Mouse (Mus musculus): Measurements from ENCODE around the gene Hoxb6.

Gene Hoxb6

GRCm38 (mm10) chr11:96269869-96270268 is 22.4 kb upstream of the Hoxb6 start:
- DNase-seq (ENCODE audit: low spot score in 2 of 2), result no peak

GRCm38 (mm10) chr11:96270996-96271540 is 21.2 kb upstream of the Hoxb6 start, which contains the start of gene Hoxb9:
Gene Hoxb9 (plus strand): TSS chr11:96271457.
- peak in 1 of 2 experiments; percentile 58 for DNase-seq (ENCODE audit: low spot score in 2 of 2)

- DNase-seq (ENCODE audit: low spot score in 2 of 2), result no peak
Measured at GRCm38 (mm10) chr11:96271541-96272011, 20.7 kb upstream of the Hoxb6 start.

- no peak for DNase-seq (ENCODE audit: low spot score in 2 of 2)
Measured at GRCm38 (mm10) chr11:96272024-96272921, 20.0 kb upstream of the Hoxb6 start.

- DNase-seq (ENCODE audit: low spot score in 2 of 2), result no peak
Measured at GRCm38 (mm10) chr11:96274428-96274827, 17.8 kb upstream of the Hoxb6 start.

- DNase-seq (ENCODE audit: low spot score in 2 of 2), result no peak
Measured at GRCm38 (mm10) chr11:96275896-96276295, 16.4 kb upstream of the Hoxb6 start.

GRCm38 (mm10) chr11:96277151-96278044 is 14.9 kb upstream of the Hoxb6 start:
- DNase-seq (ENCODE audit: low spot score in 2 of 2), result no peak

GRCm38 (mm10) chr11:96278324-96278723 is 14.0 kb upstream of the Hoxb6 start:
- no peak for DNase-seq (ENCODE audit: low spot score in 2 of 2)

- DNase-seq (ENCODE audit: low spot score in 2 of 2), result peak; percentile 75 to 84
Measured at GRCm38 (mm10) chr11:96278773-96279172, 13.5 kb upstream of the Hoxb6 start.

GRCm38 (mm10) chr11:96279421-96280233 is 12.6 kb upstream of the Hoxb6 start:
- DNase-seq (ENCODE audit: low spot score in 2 of 2), result no peak

GRCm38 (mm10) chr11:96280399-96281378 is 11.6 kb upstream of the Hoxb6 start:
- no peak for DNase-seq (ENCODE audit: low spot score in 2 of 2)

GRCm38 (mm10) chr11:96281396-96281795 is 10.9 kb upstream of the Hoxb6 start:
- DNase-seq (ENCODE audit: low spot score in 2 of 2), result no peak

GRCm38 (mm10) chr11:96281855-96282570 is 10.3 kb upstream of the Hoxb6 start, which contains the start of gene Hoxb8:
Gene Hoxb8 (plus strand): TSS chr11:96281905.
- DNase-seq (ENCODE audit: low spot score in 2 of 2), result no peak

GRCm38 (mm10) chr11:96282795-96283430 is 9.4 kb upstream of the Hoxb6 start:
- no peak for DNase-seq (ENCODE audit: low spot score in 2 of 2)

- DNase-seq (ENCODE audit: low spot score in 2 of 2), result no peak
Measured at GRCm38 (mm10) chr11:96284041-96284749, 8.1 kb upstream of the Hoxb6 start.

- DNase-seq (ENCODE audit: low spot score in 2 of 2), result no peak
Measured at GRCm38 (mm10) chr11:96284774-96285734, 7.2 kb upstream of the Hoxb6 start.
